Mouse (Mus musculus): Measurements from ENCODE around the gene Hid1. TPM values are rescaled to one million over a fixed set of nuclear protein-coding genes. Genes with fewer than 3 reads are reported as not detected.

Hid1 gene
- total RNA-seq, 1 experiment, result 2.4 TPM

GRCm38 (mm10) chr11:115405723-115406122 is 38.2 kb upstream of the Hid1 start:
- Histone ChIP-seq H3K36me3 (ENCODE audit: control insufficient read depth, insufficient read depth, low read length, poor library complexity, severe bottlenecking) (peaks cover 2% of the 10 kb centered on the region; the same call in 1 of the 2 replicates), H3K9me3 (ENCODE audit: control insufficient read depth, insufficient read depth, low read depth, low read length) (no peaks in the 10 kb centered on the region), H3K4me3 (ENCODE audit: insufficient read depth in 1 of 2, low read depth in 1 of 2, low read length in 2 of 2, poor library complexity in 1 of 2, severe bottlenecking in 1 of 2) (no peak overlapping the region), H3K9ac (ENCODE audit: insufficient read depth, low read depth, low read length, poor library complexity, severe bottlenecking) (no peak overlapping the region; the same call in 1 of the 2 replicates), H3K27ac (ENCODE audit: insufficient read depth, low read depth, low read length, poor library complexity, severe bottlenecking) (no peak overlapping the region), H3K4me1 (ENCODE audit: control insufficient read depth in 2 of 2, insufficient read depth in 2 of 2, low read length in 2 of 2, poor library complexity in 1 of 2) (peaks cover 6 to 26% of the 10 kb centered on the region in 2 experiments)
- TF ChIP-seq HCFC1 (IDR thresholded peaks at IDR 0.05; ENCODE audit: borderline replicate concordance, insufficient read depth, low read length), result no peak
- TF ChIP-seq CHD2 (IDR thresholded peaks at IDR 0.05; ENCODE audit: low read depth, low read length), result no peak
- TF ChIP-seq MAFK (IDR thresholded peaks at IDR 0.05; ENCODE audit: insufficient read depth, low read depth, low read length), result no peak
- TF ChIP-seq ZC3H11A (IDR thresholded peaks at IDR 0.05; ENCODE audit: borderline replicate concordance, low read depth, low read length), result no peak
- TF ChIP-seq ZNF384 (IDR thresholded peaks at IDR 0.05; ENCODE audit: low read depth, low read length), result no peak
- no peak for DNase-seq (ENCODE audit: low read depth, low spot score)
- in situ Hi-C loops (cut with MboI; ENCODE audit: low sequenced_read_pairs in 2 of 2, unreplicated experiment in 2 of 2), result no loop called here

GRCm38 (mm10) chr11:115403338-115404124 is 36.0 kb upstream of the Hid1 start, which contains the start of gene Mrpl58:
Mrpl58 (plus strand) TSS chr11:115403752.
- Histone ChIP-seq H3K4me1 (ENCODE audit: control insufficient read depth in 2 of 2, insufficient read depth in 2 of 2, low read length in 2 of 2, poor library complexity in 1 of 2) (peaks cover 6 to 14% of the 10 kb centered on the region in 2 experiments), H3K27ac (ENCODE audit: insufficient read depth, low read depth, low read length, poor library complexity, severe bottlenecking) (peak within 1 kb of the TSS; percentile 65; the same call in 1 of the 2 replicates), H3K36me3 (ENCODE audit: control insufficient read depth, insufficient read depth, low read length, poor library complexity, severe bottlenecking) (no peaks in the 10 kb centered on the region; the same call in 1 of the 2 replicates), H3K9ac (ENCODE audit: insufficient read depth, low read depth, low read length, poor library complexity, severe bottlenecking) (peak within 1 kb of the TSS; percentile 98), H3K4me3 (ENCODE audit: insufficient read depth in 1 of 2, low read depth in 1 of 2, low read length in 2 of 2, poor library complexity in 1 of 2, severe bottlenecking in 1 of 2) (peak within 1 kb of the TSS; percentile 90 to 99), H3K9me3 (ENCODE audit: control insufficient read depth, insufficient read depth, low read depth, low read length) (no peaks in the 10 kb centered on the region)
- in situ Hi-C loops (cut with MboI; ENCODE audit: low sequenced_read_pairs in 2 of 2, unreplicated experiment in 2 of 2), result no loop called here
- DNase-seq (ENCODE audit: low read depth, low spot score), result peak; percentile 71
- TF ChIP-seq HCFC1 (IDR thresholded peaks at IDR 0.05; ENCODE audit: borderline replicate concordance, insufficient read depth, low read length), result peak; percentile 82
- TF ChIP-seq ZNF384 (IDR thresholded peaks at IDR 0.05; ENCODE audit: low read depth, low read length), result no peak

- H3K27ac ChIP-seq (ENCODE audit: insufficient read depth, low read depth, low read length, poor library complexity, severe bottlenecking), result no peak overlapping the region
- no peak for DNase-seq (ENCODE audit: low read depth, low spot score)
- no peak for TF ChIP-seq MAFK (IDR thresholded peaks at IDR 0.05; ENCODE audit: insufficient read depth, low read depth, low read length)
- no peaks in the 10 kb centered on the region for H3K36me3 ChIP-seq (ENCODE audit: control insufficient read depth, insufficient read depth, low read length, poor library complexity, severe bottlenecking)
- H3K9me3 ChIP-seq (ENCODE audit: control insufficient read depth, insufficient read depth, low read depth, low read length), result no peaks in the 10 kb centered on the region
- H3K4me1 ChIP-seq (ENCODE audit: control insufficient read depth in 2 of 2, insufficient read depth in 2 of 2, low read length in 2 of 2, poor library complexity in 1 of 2), result peaks cover 6 to 7% of the 10 kb centered on the region in 2 experiments; a peak in 3 of 4 replicates
- no peak overlapping the region for H3K4me3 ChIP-seq (ENCODE audit: insufficient read depth in 1 of 2, low read depth in 1 of 2, low read length in 2 of 2, poor library complexity in 1 of 2, severe bottlenecking in 1 of 2)
- in situ Hi-C loops (cut with MboI; ENCODE audit: low sequenced_read_pairs in 2 of 2, unreplicated experiment in 2 of 2), result no loop called here
- no peak overlapping the region for H3K9ac ChIP-seq (ENCODE audit: insufficient read depth, low read depth, low read length, poor library complexity, severe bottlenecking)
Measured at GRCm38 (mm10) chr11:115400630-115401391, 33.3 kb upstream of the Hid1 start.

- DNase-seq (ENCODE audit: low read depth, low spot score), result no peak
- Histone ChIP-seq H3K9me3 (ENCODE audit: control insufficient read depth, insufficient read depth, low read depth, low read length) (no peaks in the 10 kb centered on the region), H3K27ac (ENCODE audit: insufficient read depth, low read depth, low read length, poor library complexity, severe bottlenecking) (no peak overlapping the region), H3K9ac (ENCODE audit: insufficient read depth, low read depth, low read length, poor library complexity, severe bottlenecking) (no peak overlapping the region), H3K4me1 (ENCODE audit: control insufficient read depth in 2 of 2, insufficient read depth in 2 of 2, low read length in 2 of 2, poor library complexity in 1 of 2) (peaks cover 6 to 7% of the 10 kb centered on the region in 2 experiments; a peak in 3 of 4 replicates), H3K4me3 (ENCODE audit: insufficient read depth in 1 of 2, low read depth in 1 of 2, low read length in 2 of 2, poor library complexity in 1 of 2, severe bottlenecking in 1 of 2) (no peak overlapping the region), H3K36me3 (ENCODE audit: control insufficient read depth, insufficient read depth, low read length, poor library complexity, severe bottlenecking) (no peaks in the 10 kb centered on the region; the same call in 1 of the 2 replicates)
- TF ChIP-seq CHD2 (IDR thresholded peaks at IDR 0.05; ENCODE audit: low read depth, low read length), result no peak
- TF ChIP-seq ZC3H11A (IDR thresholded peaks at IDR 0.05; ENCODE audit: borderline replicate concordance, low read depth, low read length), result no peak
- in situ Hi-C loops (cut with MboI; ENCODE audit: low sequenced_read_pairs in 2 of 2, unreplicated experiment in 2 of 2), result no loop called here
Measured at GRCm38 (mm10) chr11:115400126-115400525, 32.6 kb upstream of the Hid1 start.
